29 mouse cellular contexts compared by ENCODE assay signal in the genomic region with DNA sequence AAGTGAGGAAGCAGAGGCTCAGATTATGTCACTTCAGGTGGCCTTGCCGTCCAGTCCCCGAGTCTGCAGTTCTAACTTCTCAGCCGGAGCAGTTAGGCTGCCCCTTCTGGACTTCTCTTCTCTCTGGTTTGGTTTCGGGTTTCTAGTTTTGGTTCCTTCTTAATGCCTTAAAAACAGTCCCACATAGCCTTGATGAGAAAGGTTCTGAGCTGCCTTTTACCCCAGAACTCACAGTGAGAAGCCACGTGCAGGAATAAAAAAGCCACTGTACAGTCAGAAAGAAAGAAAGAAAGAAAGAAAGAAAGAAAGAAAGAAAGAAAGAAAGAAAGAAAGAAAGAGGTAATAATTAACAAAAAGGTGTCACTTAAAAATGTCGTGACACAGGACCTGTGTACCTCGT.
DNase-seq lines count a peak whose midpoint lies in the region; ATAC-seq and TF ChIP-seq lines count a peak whose summit lies in the region.
"Had no signal": no experiment of that assay in that cellular context is flagged by ENCODE, and none has a peak within 500 bp of the region (broad histone marks: within the 10 kb centered on the region; RNA-seq: fewer than 3 reads in every experiment).

No protein-coding gene starts in this region.

- no peak overlapping the region for H3K4me3 ChIP-seq in liver, adult 2 months (ENCODE audit: insufficient read depth, low read depth, low read length)
- no peak overlapping the region for H3K4me3 ChIP-seq in CH12.LX (replicated peaks in 1 of 3; ENCODE audit: low read depth in 2 of 3, low read length in 2 of 3, poor library complexity in 1 of 3)
- H3K4me3 ChIP-seq in liver, embryonic 14.5 days (ENCODE audit: insufficient read depth in 1 of 2, low read depth in 2 of 2, low read length in 2 of 2) = no peak overlapping the region
- H3K4me3 ChIP-seq in stomach, embryonic 15.5 days (replicated peaks) = no peak overlapping the region
- H3K4me3 ChIP-seq: embryonic facial prominence, embryonic 12.5 days; heart, embryonic 10.5 days; left cerebral cortex, adult 2 months; limb, embryonic 13.5 days; midbrain, embryonic 10.5 days; myocyte had no signal

- dilution Hi-C loops in CH12.LX (cut with MboI; ENCODE audit: extremely low pct_ligation_motif_present, extremely low pct_unique_long_range_greater_than_20kb, low sequenced_read_pairs) = no loop called here

- H3K4me2 ChIP-seq in CH12.LX (ENCODE audit: insufficient read depth, low read depth, poor library complexity, severe bottlenecking) = no peak overlapping the region; the same call in 1 of the 2 replicates
- H3K4me2 ChIP-seq in liver, embryonic 14.5 days (ENCODE audit: low read depth) = no peak overlapping the region
- H3K4me2 ChIP-seq in stomach, embryonic 15.5 days = no peak overlapping the region
- H3K4me2 ChIP-seq: embryonic facial prominence, embryonic 12.5 days; hindbrain, embryonic 14.5 days; limb, embryonic 13.5 days; lung, embryonic 14.5 days had no signal

- peaks cover 37% of the 10 kb centered on the region for H3K4me1 ChIP-seq in liver, adult 2 months (ENCODE audit: control insufficient read depth, insufficient read depth, low read length)
- H3K4me1 ChIP-seq in CH12.LX (ENCODE audit: control insufficient read depth in 1 of 2, insufficient read depth in 2 of 2) = peaks cover 23 to 59% of the 10 kb centered on the region in 2 experiments
- H3K4me1 ChIP-seq in liver, embryonic 14.5 days (replicated peaks; ENCODE audit: control insufficient read depth in 2 of 2, insufficient read depth in 2 of 2, low read length in 1 of 2) = peaks cover 16 to 37% of the 10 kb centered on the region in 2 experiments
- H3K4me1 ChIP-seq in stomach, embryonic 15.5 days = 0 out of 2 replicates have a peak, but pooled peaks cover 6% of the 10 kb centered on the region

- no peaks in the 10 kb centered on the region for H3K36me3 ChIP-seq in liver, adult 2 months (ENCODE audit: control insufficient read depth, insufficient read depth, low read length)
- peaks cover 0 to 23% of the 10 kb centered on the region in 2 experiments for H3K36me3 ChIP-seq in CH12.LX (replicated peaks in 1 of 2; ENCODE audit: control insufficient read depth in 1 of 2, insufficient read depth in 1 of 2, low read length in 1 of 2)
- H3K36me3 ChIP-seq in liver, embryonic 14.5 days (replicated peaks; ENCODE audit: control insufficient read depth, insufficient read depth, low read depth) = no peaks in the 10 kb centered on the region
- no peaks in the 10 kb centered on the region for H3K36me3 ChIP-seq in stomach, embryonic 15.5 days
- H3K36me3 ChIP-seq: embryonic facial prominence, embryonic 12.5 days; heart, embryonic 10.5 days; limb, embryonic 13.5 days; midbrain, embryonic 10.5 days had no signal

- no peak for TF ChIP-seq POLR2A in liver, adult 2 months (IDR thresholded peaks at IDR 0.05; ENCODE audit: extremely low read depth, insufficient read depth, low read length)
- no peak for TF ChIP-seq POLR2A in CH12.LX (IDR thresholded peaks at IDR 0.05; ENCODE audit: low read depth, low read length)

- ATAC-seq in liver, embryonic 14.5 days (ENCODE audit: insufficient read depth) = no peak
- ATAC-seq in stomach, embryonic 15.5 days (ENCODE audit: insufficient read depth, low FRiP score, low read depth) = no peak
- ATAC-seq in megakaryocyte, adult 5-6 weeks (ENCODE audit: poor library complexity, severe bottlenecking) = no peak
- ATAC-seq: CD4-positive, CD25-positive, alpha-beta regulatory T cell, adult 4 months; forebrain, embryonic 14.5 days had no signal

- no peak overlapping the region for H3K9ac ChIP-seq in liver, adult 2 months (ENCODE audit: low read depth, low read length)
- no peak overlapping the region for H3K9ac ChIP-seq in CH12.LX (ENCODE audit: insufficient read depth, low read depth)
- H3K9ac ChIP-seq in liver, embryonic 14.5 days (replicated peaks) = 0 out of 2 replicates have a peak overlapping the region, but pooled peaks have one; percentile 9
- no peak overlapping the region for H3K9ac ChIP-seq in stomach, embryonic 15.5 days
- H3K9ac ChIP-seq: embryonic facial prominence, embryonic 12.5 days; hindbrain, embryonic 14.5 days; limb, embryonic 13.5 days; lung, embryonic 14.5 days had no signal

- no peak for TF ChIP-seq RAD21 in CH12.LX (IDR thresholded peaks at IDR 0.05; ENCODE audit: low read depth, low read length)

- TF ChIP-seq EP300 in CH12.LX (IDR thresholded peaks at IDR 0.05; ENCODE audit: low read length) = peak; percentile 58; the same call in 1 of the 2 replicates
- no peak for TF ChIP-seq EP300 in liver, embryonic 14.5 days (IDR thresholded peaks at IDR 0.05; ENCODE audit: low read depth)

- no peaks in the 10 kb centered on the region for H3K27me3 ChIP-seq in liver, adult 2 months (ENCODE audit: control insufficient read depth, insufficient read depth, low read length)
- no peaks in the 10 kb centered on the region for H3K27me3 ChIP-seq in CH12.LX (replicated peaks)
- no peaks in the 10 kb centered on the region for H3K27me3 ChIP-seq in liver, embryonic 14.5 days (ENCODE audit: control insufficient read depth, insufficient read depth, low read length)
- no peaks in the 10 kb centered on the region for H3K27me3 ChIP-seq in stomach, embryonic 15.5 days (replicated peaks)
- H3K27me3 ChIP-seq: embryonic facial prominence, embryonic 12.5 days had no signal

- H3K9me3 ChIP-seq in CH12.LX (replicated peaks; ENCODE audit: low read length) = no peaks in the 10 kb centered on the region
- no peaks in the 10 kb centered on the region for H3K9me3 ChIP-seq in liver, embryonic 14.5 days (ENCODE audit: control insufficient read depth, low read length)
- no peaks in the 10 kb centered on the region for H3K9me3 ChIP-seq in stomach, embryonic 15.5 days
- H3K9me3 ChIP-seq: embryonic facial prominence, embryonic 12.5 days; heart, embryonic 10.5 days; limb, embryonic 13.5 days; midbrain, embryonic 10.5 days had no signal

- TF ChIP-seq CTCF in liver, adult 2 months (IDR thresholded peaks at IDR 0.05; ENCODE audit: low read depth, low read length) = no peak
- peak in 1 of 2 experiments; percentile 3; a peak in 1 of 4 replicates for TF ChIP-seq CTCF in CH12.LX (conservative IDR thresholded peaks at IDR 0.05 in 1 of 2, IDR thresholded peaks at IDR 0.05 in 1 of 2; ENCODE audit: low read depth in 2 of 2, low read length in 2 of 2)
- no peak for TF ChIP-seq CTCF in liver, embryonic 14.5 days (IDR thresholded peaks at IDR 0.05; ENCODE audit: low read depth)

- DNase-seq in liver, adult 2 months (ENCODE audit: extremely low read depth, low read depth, low spot score) = no peak
- no peak for DNase-seq in liver
- DNase-seq in CH12.LX (ENCODE audit: extremely low read depth) = peak; percentile 59
- no peak for DNase-seq in liver, embryonic 14.5 days (ENCODE audit: low read depth in 3 of 3, low spot score in 3 of 3)
- no peak for DNase-seq in ovary, adult 18-20 months (ENCODE audit: low spot score)
- DNase-seq: adrenal gland, postnatal 25 days; cerebellum, adult 11-12 months; cerebellum, adult 9-11 months; embryo, embryonic 11 days; gastrocnemius, postnatal 14 days; kidney, adult 11 months; kidney, postnatal 14 days; lung, embryonic 14.5 days; lung, postnatal 14 days; right cerebral cortex, postnatal 25 days; spleen, adult 18-20 months; thymus, adult 2 months; thymus, postnatal 36 days had no signal

- peak overlapping the region; percentile 71 for H3K27ac ChIP-seq in liver, adult 2 months (replicated peaks; ENCODE audit: insufficient read depth, low read depth, low read length)
- no peak overlapping the region for H3K27ac ChIP-seq in CH12.LX (ENCODE audit: insufficient read depth, low read depth)
- peak overlapping the region; percentile 25; the same call in 1 of the 2 replicates for H3K27ac ChIP-seq in liver, embryonic 14.5 days
- H3K27ac ChIP-seq in stomach, embryonic 15.5 days = peak overlapping the region; percentile 31; the same call in 1 of the 2 replicates
- H3K27ac ChIP-seq: embryonic facial prominence, embryonic 12.5 days; hindbrain, embryonic 14.5 days; left cerebral cortex, adult 2 months; limb, embryonic 13.5 days had no signal

- WGBS in liver, adult 2 months = 67% methylated on average over 7 of the region's 7 CpGs
- WGBS in liver, embryonic 14.5 days (ENCODE audit: insufficient replicate concordance) = 49% methylated on average over 7 of the region's 7 CpGs
- WGBS in stomach, embryonic 15.5 days = 61% methylated on average over 7 of the region's 7 CpGs

- in situ Hi-C loops in CH12.LX (cut with MboI; ENCODE audit: low pct_ligation_motif_present, low pct_unique_long_range_greater_than_20kb, low sequenced_read_pairs) = no loop called here

- H3K79me2 ChIP-seq in liver, adult 2 months (ENCODE audit: control insufficient read depth, insufficient read depth, low read length) = no peaks in the 10 kb centered on the region
- H3K79me2 ChIP-seq in CH12.LX (replicated peaks; ENCODE audit: control insufficient read depth, extremely low read depth, insufficient read depth, poor library complexity, severe bottlenecking) = no peaks in the 10 kb centered on the region

TF ChIP-seq in CH12.LX, 34 proteins besides CTCF, POLR2A, EP300 and RAD21 (continues in another document):
- TF ChIP-seq JUN (IDR thresholded peaks at IDR 0.05; ENCODE audit: insufficient read depth, low read depth, low read length) (no peak), ZMIZ1 (IDR thresholded peaks at IDR 0.05; ENCODE audit: low read depth, low read length) (no peak), ETS1 (conservative IDR thresholded peaks at IDR 0.05; ENCODE audit: low read depth, low read length) (peak; percentile 49; the same call in 1 of the 2 replicates), MXI1 (IDR thresholded peaks at IDR 0.05; ENCODE audit: low read depth, low read length) (peak; percentile 45; the same call in 1 of the 2 replicates), USF2 (conservative IDR thresholded peaks at IDR 0.05; ENCODE audit: low read depth, low read length) (no peak), MYC (IDR thresholded peaks at IDR 0.05; ENCODE audit: low read depth, low read length) (peak; percentile 75), SIN3A (IDR thresholded peaks at IDR 0.05; ENCODE audit: low read length) (no peak), E2F4 (IDR thresholded peaks at IDR 0.05; ENCODE audit: insufficient replicate concordance, low read depth, low read length) (no peak), MEF2A (IDR thresholded peaks at IDR 0.05; ENCODE audit: borderline replicate concordance, low read depth, low read length) (peak; percentile 48; the same call in 1 of the 2 replicates), ZKSCAN1 (IDR thresholded peaks at IDR 0.05; ENCODE audit: borderline replicate concordance, low read depth, low read length) (no peak), TBP (conservative IDR thresholded peaks at IDR 0.05; ENCODE audit: low read depth, low read length) (no peak), MAFK (IDR thresholded peaks at IDR 0.05; ENCODE audit: insufficient replicate concordance, low read length) (no peak), JUND (conservative IDR thresholded peaks at IDR 0.05; ENCODE audit: low read depth, low read length) (0 out of 2 replicates have a peak, but pooled peaks have one; percentile 27), NELFE (IDR thresholded peaks at IDR 0.05; ENCODE audit: low read depth, low read length) (no peak), HCFC1 (IDR thresholded peaks at IDR 0.05; ENCODE audit: low read depth, low read length) (no peak), NRF1 (IDR thresholded peaks at IDR 0.05; ENCODE audit: low read depth, low read length) (no peak)
